Mouse (Mus musculus) thymus, adult 2 months (tissue): ENCODE results near the gene 3110082J24Rik.

Experiments used
- CTCF ChIP-seq: fragments of 200-500 bp; IDR thresholded peaks from 2 replicates; pipeline ENCODE4 v1.5.1; 2012; ENCODE audit warnings: mild to moderate bottlenecking, control low read depth, low read length, moderate library complexity, borderline replicate concordance; ENCODE audit not compliant: control insufficient read depth, poor library complexity, insufficient read depth; ENCODE audit errors: extremely low read depth
- POLR2A ChIP-seq: fragments of 200-500 bp; IDR thresholded peaks from 2 replicates; pipeline ENCODE4 v1.6.1; 2012; ENCODE audit warnings: mild to moderate bottlenecking, low read length, control low read depth, moderate library complexity; ENCODE audit not compliant: control insufficient read depth, poor library complexity, insufficient read depth; ENCODE audit errors: extremely low read depth

DNA sequence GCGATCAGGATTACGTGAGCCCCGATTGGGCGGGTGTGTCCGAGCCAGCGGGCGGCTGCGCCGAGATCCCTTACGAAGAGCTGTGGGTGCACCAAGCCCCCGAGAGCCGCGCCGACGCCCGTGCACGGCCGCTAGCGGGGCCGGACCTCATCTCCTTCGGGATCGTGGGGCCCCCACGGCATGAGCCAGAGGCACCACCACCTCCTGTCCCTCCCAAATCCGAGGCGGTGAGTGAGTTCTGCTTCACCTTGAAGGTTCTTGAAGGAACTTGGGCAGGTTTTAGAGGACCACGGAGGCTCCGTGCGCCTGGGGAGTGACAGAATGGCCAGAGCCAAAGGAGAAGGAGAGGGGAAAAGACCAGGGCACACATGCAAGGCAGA lies 8.9 kb upstream of the 3110082J24Rik start:
- TF ChIP-seq CTCF, result no peak
- no peak for TF ChIP-seq POLR2A
